Mouse (Mus musculus): Measurements from ENCODE around the gene Sh3tc1. TPM values are rescaled to one million over a fixed set of nuclear protein-coding genes. Genes with fewer than 3 reads are reported as not detected.

Sh3tc1 gene
- total RNA-seq (2021), result 10 to 100 TPM; 12.9 to 16.2 TPM

DNA sequence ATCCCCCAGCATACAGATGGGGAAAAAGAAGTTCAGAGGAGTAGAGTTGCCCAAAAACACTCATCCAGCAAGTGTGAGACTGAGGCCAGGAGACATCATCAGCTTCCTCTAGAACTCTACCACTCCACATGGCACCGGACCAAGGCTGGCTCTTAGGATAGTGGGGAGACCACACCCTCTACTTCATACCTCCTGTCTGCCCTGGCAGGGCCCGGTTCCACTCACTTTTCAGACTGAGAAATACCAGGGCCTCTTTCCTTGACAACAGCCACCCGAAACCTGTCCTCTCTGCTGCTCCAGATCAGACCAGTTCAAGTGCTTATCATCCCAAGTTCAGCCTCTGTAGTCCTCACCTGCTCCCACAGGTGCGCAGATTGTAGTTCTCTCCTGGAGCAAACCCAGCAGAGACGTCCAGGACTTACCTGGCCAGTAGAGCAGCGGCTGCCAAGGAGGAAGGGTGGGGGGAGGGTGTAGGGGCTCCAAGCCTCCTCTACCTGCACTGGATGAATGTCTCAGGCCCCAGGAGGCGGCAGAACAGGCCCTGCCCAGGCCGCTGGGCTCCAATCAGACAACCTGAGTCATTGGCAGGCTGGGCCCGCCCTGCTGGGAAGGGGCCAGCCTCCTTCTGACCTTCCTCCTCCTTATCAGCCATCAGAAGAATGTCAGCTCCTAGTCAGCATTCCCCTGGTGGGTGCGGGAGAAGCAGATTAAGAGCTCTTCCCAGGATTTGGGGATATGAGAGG is at the start of gene Sh3tc1:
Gene Sh3tc1, minus strand, starts transcription at position 452 of the 743 bp plus-strand sequence.
- peak; percentile 62 for DNase-seq

DNA sequence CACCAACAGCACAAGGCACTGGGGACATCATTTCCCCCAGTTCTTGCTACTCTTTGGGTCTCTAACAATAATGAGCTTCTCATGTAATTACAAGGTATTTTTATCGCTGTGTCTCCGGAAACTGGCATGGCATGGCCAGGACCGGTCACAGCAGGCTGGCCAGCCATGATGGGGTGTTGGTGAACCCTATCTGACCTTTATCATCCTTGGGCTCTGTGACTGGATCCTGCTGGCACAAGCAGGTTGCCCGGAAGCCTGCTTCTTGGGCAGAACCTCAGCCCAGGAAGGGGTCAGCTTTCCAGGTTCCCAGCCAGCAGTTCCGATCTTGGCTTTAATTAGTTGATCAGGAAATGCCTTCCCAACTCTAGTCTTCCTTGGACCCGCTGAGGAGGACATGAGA is 48.9 kb upstream of the Sh3tc1 start:
- DNase-seq, result no peak

DNA sequence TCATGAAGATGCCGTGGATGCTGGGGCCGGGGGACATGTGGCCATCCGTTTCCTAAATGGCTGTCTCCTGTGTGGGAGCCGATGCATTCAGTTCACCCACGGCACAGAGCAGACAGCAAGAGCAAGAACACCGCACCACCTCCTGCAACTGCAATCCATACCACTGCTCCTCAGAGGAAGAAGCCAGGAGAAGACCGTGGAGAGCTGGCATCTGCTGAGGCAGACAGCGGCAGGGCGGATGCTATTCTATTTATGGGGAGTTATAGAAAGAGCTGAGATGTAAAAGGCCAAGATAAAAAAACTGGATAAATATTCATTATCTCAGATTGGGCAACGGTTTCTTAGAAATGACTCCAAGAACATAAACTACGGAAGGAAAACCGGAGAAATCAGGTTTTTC is 48.1 kb upstream of the Sh3tc1 start:
- DNase-seq, result no peak

DNA sequence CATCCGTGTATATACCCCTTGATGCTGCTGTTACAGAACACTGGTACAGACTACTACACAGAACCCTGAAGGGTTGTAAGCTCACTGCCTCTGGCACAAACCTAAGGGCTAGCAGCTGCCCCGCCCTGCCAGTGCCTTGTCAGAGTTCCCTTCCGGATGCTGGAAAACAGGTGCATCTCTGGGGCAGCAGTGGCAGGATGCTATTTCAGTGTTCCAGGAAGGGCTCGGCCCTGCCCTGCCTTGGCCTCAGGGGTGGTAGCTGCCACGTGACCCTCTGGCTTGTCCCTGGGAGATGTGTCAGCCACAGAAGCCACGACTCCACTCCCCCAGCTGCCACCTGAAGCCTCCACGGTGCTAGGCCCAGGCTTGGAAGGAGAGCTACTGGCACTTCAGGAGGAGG is 46.1 kb upstream of the Sh3tc1 start:
- DNase-seq, result no peak

DNA sequence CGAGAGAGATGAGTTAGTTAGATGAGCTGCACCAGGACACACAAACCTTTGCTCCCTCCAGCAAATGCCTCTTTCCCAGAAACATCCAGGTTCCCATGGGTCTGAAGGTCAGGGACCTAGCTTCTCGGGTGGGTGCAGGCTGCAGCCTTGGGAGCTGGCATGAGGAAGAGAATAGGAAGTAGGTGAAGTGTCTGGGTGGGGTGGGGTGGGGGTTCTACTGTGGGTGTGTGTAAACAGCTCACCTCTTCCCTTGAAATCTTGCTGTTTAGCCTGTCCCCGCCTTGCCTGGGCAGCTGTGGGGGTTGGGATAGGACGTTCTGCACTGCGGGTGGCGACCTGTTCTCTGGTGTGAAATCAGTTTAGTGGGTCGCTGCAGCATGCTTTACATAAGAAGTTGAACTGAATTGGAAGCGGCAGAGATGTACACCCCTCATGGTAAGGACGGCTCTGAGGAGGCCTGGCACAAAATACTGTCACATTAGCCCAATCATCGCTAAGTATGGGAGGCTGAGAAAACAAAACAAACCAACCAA is 42.9 kb upstream of the Sh3tc1 start:
- DNase-seq, result no peak

DNA sequence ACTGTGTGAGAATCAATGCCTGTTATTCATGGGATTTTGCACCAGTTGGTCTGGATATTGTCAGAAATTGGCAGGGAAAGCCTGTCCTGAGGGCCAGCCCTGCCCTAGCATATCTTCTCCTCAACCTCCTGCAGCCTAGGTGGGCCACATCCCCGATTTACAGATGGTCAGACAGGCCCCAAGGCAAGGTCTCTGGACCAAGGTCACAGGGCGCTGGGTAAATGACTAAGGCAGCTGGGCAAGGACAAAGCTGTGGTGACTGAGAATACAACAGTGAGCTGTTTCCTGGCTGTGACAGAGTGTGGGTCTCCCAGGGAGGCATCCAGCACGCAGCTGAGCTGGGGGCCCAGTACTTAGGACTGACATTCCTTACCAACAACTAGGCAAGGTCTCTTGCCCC is 41.3 kb upstream of the Sh3tc1 start:
- no peak for DNase-seq

DNA sequence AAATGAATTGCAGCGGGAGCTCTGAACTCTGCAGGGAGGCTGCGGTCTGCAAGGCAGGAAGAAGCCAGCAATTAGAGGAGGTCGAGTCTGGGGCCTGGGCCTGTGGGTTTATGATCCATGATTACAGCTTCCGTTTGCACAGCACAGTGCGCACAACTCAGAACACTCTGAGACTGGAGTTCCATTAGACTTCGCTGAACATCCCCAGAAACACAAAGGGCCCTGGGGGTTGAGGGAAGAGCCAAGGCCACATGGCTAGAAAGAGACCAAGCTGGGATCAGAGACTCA is 34.3 kb upstream of the Sh3tc1 start:
- DNase-seq, result no peak

DNA sequence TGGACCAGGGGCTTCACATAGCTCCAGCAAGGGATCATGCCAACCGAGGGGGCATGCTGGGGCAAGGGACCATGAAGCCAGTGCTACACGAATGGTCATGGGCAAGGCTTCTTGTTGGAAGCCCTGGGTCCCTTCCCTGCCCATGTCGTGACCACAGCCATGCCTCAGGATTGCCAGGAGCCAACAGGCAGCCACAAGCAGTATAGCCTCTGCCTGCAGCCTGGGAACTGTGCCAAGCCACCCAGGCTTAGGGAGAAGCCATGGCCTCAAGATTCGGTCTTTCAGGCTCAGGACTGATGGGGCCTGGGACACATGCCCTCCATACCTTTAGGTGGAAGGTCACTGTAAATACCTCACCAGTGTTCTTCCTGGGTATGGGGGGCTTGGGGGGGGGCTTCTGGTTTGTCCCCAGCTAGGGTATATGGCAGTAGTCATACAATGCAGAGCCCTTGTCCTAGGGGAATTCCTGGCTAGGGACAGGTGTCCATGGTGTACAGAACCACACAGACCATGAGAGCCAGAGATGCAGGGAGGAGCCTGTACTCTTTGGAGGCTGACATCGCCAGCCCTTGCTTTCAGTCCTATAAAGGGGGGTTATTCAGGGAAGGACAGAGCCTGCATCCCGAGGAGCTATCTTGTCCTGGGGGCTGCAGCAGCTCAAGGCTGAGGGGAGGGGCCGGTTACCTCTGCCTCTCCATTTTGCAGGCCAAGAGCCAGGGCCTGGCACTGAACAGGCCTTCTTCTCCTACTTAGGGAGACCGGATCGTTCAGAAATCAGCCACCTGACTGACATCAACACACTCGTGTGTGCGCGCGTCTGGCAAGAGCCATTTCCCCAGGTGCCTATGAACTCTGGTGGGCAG is 33.7 kb upstream of the Sh3tc1 start:
- DNase-seq, result peak; percentile 67

DNA sequence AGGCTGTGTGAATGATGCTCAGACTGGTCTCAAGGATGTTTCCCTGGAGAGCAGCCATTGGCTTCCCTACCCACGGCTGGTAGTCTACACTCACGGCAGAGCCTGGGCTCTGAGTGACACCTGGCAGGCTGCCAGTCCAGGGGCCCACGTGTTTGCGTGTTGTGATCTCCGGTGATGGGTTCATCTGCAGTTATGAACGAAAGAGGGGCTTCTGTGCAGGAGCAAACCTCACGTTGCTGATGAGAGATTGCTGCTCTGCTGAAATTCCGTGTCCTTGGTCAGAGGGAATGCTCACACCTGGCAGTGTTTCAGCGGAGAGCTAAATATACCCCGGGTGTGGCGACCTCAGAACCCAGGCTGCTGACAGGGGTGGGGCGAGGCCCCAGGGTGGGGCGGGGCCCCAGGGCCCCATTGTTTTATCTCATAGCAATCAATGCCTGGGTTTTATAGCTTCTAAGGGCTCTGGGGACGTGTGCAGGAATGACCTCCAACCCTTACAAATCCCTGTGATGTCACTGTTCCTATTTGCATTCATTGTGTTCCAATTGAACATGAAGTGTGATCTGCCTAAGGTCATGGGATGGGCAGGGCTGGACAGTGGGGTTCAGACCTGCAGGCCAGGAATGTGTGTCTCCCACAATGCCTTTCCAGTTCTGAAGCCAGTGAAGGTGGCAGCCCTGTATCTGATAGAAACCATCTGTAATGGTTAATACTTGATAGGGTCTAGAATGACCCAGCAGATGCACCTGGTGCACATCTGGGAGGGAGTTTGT is 31.3 kb upstream of the Sh3tc1 start:
- DNase-seq, result peak; percentile 74

DNA sequence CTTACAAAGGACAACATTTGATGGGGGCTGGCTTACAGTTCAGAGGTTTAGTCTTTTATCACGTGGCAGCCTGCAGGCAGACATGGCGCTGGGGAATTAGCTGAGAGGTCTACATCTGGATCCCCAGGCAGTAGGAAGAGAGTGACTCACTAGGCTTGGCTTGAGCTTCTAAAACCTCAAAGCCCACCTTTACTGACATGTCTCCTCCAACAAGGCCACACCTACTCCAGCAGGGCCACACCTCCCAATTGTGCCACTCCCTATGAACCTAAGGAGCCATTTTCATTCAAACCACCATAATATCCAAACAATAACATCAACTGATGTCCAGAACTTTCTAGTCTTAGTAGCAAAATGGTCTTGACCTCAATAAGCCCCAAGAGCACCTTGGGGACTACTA is 30.5 kb upstream of the Sh3tc1 start:
- no peak for DNase-seq

DNA sequence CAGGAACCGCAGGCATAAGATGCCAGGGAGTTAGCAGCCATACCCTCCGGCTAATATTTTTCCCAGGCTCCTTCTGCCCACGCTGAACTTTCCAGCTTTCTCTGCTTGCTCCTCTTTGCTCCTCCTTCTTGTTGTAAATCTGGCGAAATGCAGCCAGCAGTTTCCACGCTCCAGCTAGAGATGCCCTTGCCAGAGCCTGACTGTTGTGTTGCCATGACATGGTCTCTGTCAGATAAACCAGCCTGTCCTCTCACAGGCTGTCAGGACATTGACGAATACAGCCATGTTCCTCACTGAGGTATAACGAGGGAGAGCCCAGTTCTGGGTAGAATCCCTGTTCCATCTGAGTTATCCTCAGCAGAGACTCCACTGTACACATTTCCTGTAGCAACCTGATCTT is 29.2 kb upstream of the Sh3tc1 start:
- no peak for DNase-seq

DNA sequence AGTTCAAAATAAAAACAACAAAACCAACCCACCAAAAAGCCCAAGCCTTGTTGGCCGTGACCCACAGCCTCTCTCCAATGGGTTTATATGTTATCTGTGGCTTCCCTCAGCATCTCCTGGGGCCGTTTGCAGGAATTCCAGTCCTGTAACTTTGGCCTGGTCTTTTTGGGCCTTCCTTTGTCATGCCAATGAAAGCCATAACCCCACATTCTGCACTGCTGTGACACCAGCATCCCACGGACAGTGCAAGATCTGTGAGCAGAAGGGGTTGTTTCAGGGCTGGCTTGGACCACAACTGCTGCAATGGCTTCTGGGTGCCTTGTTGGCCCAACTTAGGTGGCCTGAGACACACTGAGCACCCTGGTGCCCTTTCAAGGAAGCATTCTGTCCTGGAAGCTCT is 28.7 kb upstream of the Sh3tc1 start:
- DNase-seq, result no peak

DNA sequence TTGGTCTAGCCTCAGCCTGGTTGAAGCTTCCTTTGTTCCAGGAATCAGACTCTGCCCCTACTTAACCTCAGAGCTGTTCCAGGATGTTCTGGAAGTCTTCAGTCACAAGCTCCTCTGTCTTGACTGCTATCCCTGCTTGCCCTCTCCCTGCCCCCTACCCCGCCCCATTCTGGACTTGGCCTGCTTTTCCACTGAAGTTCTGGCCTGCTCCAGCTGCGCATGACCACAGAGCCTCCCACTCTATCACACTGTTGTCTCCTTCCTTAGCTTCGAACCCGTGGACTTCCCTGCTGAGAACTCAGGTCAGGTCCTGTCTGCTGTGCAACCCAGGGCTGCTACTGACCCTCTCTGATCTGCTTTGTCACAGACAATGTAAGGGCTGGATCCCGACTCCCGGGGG is 26.1 kb upstream of the Sh3tc1 start:
- no peak for DNase-seq

DNA sequence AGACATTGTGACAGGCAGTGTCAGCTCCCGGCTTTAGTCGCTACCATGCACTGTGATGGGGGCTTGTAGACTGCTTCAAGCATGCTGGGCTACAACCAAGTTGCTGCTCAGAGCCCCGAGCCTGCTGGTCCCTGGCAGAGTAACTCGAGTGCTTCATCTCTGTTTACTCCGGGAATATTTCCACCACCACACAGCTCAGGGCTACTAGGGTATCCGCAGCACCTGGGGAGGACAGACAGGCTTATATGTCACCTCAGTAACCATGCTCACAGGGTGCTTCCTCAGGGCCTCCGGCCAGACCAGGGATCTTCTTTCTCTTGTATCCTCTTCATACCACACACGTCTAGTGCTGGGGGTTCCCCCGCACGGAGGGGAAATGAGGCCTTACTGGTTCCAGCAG is 23.1 kb upstream of the Sh3tc1 start:
- DNase-seq, result no peak

DNA sequence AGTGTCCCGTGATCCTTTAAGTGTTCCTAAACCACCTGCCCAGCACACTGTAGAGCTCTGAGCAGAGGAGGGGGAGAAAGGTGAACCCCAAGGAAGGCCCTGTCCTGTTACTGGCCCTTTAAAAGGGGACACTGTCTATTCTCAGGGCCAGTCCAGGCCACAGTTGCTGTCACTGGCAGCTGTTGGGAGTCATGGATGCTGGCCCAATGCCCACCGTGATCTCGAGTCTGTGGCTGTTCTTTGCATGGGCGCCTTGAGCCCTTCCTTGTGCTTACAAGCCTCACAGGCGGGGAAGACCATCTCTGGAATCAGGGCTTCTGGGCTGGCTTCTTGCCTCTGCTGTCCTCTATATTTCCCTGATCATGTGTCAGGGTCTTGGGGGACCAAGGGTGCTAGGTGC is 22.6 kb upstream of the Sh3tc1 start:
- peak; percentile 86 for DNase-seq

DNA sequence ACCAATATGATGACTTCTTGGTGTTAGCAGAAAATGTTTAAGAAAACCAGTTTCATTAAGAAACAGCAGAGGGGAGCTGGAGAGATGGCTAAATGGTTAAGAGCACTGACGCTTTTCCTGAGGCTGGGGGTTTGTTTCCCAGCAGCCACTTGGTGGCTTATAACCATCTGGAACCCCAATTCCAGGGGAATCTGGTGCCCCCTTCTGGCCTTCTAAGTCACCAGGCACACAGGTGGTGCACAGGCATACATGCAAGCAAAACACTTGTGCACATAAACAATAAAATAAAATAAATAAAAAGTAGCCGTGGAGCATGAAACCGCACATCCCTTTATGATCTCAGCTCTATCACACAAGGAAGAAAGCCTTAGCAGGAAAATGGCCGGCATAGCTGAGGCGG is 21.5 kb upstream of the Sh3tc1 start:
- DNase-seq, result no peak

DNA sequence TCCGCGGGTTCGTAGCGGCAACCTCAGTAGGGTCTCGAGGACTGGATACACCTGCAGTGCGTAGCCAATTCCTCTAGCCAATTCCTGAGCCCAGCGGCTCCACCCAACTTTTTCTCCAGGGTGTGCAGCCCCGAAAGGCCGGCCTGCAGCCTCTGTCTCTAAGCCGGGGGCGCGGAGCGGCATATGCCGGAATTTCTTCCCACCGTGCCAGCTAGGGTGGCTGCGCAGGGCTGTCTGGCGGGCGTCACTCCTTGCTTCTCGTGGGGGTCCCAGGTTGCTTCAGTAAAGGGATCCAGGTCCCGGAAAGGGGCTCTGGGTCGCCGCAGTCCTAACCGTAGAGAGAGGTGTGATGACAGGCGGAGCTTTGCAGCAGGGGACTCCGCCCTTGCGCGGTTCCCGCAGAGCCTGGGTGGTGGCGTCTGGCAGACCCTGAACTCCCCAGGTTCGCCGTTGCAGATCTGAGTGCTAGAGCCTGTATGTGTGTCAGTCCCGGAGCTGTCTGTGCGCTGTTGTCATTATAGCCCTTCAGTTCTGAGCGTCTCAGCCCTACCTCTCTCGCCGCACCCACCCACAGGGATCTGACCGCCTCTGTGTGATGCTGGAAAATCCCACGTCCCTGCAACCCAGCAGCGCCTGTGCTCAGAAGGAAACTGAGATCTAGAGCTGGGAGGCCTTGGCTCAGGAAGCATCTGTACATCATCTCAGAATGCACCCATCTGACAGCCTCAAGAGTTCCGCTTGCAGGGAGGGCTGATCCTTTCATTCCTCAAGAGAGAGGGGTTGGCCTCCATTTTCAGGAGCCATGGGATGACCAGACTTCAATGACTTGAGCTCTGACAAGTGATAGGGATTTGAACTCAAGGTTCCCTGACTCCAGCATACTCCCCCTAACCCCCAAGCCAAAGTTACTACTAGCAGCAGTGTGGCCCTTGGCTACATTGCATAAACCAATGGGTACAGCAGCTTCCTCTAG is 18.6 kb upstream of the Sh3tc1 start:
- DNase-seq, result peak; percentile 38

DNA sequence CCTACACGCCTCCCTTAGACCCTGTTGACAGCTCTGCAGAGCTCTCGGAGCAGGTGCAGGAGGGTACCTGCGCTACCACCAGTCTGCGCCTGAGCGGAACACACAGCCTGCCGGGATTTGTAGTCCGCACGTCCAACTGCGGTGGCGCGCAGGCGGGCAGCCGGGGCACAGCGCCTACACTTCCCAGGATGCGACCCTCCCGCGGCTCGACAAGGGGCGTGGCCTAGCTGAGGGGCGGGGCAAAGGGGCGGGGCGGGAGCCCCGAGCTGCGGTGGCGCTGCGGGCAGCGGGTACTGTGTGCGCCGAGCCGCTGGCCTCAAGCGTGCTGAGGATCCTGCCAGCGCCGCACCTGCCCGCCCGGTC is 17.8 kb upstream of the Sh3tc1 start, which contains the start of gene Ablim2:
Gene Ablim2, plus strand, starts transcription at position 242 of the 363 bp plus-strand sequence.
- DNase-seq, result peak; percentile 90

DNA sequence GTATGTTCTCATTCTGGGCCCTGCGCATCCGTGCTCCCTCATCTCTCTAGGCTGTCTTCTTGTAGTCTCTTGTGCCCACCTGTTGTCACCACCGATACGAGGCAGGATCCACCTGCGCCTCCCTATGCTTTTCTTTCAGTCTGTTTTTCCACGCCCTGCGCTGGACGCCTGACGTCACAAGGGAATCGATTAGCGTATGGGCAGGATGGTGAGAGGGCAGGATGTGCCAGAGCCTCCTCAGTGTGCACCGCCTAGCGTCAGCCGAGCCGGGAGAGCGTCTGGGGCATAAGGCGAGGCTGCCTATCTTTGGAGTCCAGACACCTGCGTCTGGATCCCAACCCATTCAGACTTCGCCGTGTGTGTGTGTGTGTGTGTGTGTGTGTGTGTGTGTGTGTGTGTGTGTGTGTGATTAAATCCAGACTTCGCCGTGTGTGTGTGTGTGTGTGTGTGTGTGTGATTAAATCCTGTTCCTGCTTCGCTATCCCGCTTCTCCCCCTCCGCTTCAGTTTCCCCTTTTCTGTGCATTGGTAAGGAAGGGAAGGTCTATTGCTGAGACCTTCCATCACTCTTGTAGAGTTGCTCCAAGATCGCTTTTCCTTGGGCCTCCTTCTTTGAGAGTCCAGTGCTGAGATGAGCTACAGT is 17.3 kb upstream of the Sh3tc1 start:
- no peak for DNase-seq

DNA sequence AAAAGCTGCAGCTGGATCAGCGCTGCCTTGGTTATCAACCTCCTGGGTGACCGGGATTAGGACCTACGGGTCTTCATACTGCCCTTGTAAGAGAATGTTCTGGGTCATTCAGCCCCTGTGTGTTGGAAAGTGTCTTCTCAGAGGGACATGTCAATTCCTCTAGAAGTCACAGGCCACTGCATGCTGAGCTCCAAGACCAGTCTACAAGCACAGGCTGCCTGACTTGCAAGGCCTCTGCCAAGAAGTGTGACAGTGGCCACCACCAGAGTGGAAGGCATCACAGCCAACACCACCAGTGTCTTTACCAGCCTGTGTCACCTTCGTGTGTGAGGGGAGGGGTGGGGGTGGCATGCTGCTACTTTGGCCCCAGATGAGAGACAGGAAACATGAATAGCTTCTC is 16.2 kb upstream of the Sh3tc1 start:
- DNase-seq, result no peak

DNA sequence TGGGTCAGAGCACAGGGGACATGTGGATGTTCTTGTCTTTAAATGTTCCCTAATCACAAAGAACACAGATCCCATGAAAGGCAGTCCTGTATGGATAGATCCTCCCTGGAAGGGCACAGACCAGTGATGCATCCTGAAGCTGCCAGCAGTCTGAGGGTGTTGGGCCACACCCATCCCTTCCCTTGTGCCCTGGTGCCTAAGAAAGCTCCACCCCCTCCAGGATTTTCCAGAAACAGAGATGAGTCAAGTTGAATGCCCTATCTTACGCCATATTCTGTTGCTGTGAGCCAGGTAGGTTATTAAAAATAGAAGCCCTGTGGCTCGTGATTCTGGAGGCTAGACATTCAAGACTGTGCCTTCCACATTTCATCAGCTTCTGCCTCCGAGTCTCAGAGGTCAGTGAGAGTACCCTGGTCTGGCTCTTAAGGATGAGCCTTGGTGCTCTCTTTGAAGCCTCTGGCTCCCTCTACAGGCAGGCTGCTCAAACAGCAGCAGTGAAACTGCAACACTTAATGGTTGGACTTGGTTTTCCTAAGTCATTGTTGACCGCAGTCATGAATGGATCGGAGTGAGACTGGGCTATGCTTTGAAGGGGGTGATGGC is 15.4 kb upstream of the Sh3tc1 start:
- peak; percentile 75 for DNase-seq

Measured in heart, postnatal 4 days (tissue).